Mouse (Mus musculus) C2C12 (cell line): ENCODE results near the gene Olfr32. TPM values are rescaled to one million over a fixed set of nuclear protein-coding genes. Genes with fewer than 3 reads are reported as not detected.
"Not testable (repeated sequence)": the region's sequence is repeated elsewhere in the genome, so short reads cannot be mapped to it uniquely, and the experiment has no call there.

Experiments
- H3K27me3 ChIP-seq: one replicate; pipeline ENCODE4 v1.6.1; 2011; ENCODE audit not compliant: control insufficient read depth, insufficient read depth, insufficient read length
- H3K36me3 ChIP-seq: one replicate; pipeline ENCODE4 v1.6.1; 2011; ENCODE audit not compliant: control insufficient read depth, insufficient read depth
- H3K4me3 ChIP-seq: one replicate; pipeline ENCODE4 v1.5.1; 2011; ENCODE audit warnings: mild to moderate bottlenecking, control low read depth; ENCODE audit not compliant: poor library complexity, insufficient read depth, severe bottlenecking
- H3K79me2 ChIP-seq: one replicate; pipeline ENCODE4 v1.6.1; 2011; ENCODE audit not compliant: control insufficient read depth, insufficient read depth
- H3K79me3 ChIP-seq: one replicate; pipeline ENCODE4 v1.6.1; 2011; ENCODE audit warnings: low read depth, control low read depth
- H3ac ChIP-seq: one replicate; pipeline ENCODE3; 2011; ENCODE audit warnings: low read depth; ENCODE audit not compliant: control insufficient read depth, insufficient read length
- CEBPB ChIP-seq: IDR thresholded peaks from one replicate; pipeline ENCODE4 v1.6.1; 2011; ENCODE audit warnings: low read depth, mild to moderate bottlenecking, control low read depth, moderate library complexity
- CTCF ChIP-seq: IDR thresholded peaks from one replicate; pipeline ENCODE4 v1.5.1; 2011; ENCODE audit not compliant: control insufficient read depth, insufficient read depth, insufficient read length
- FOSL1 ChIP-seq: IDR thresholded peaks from one replicate; pipeline ENCODE4 v1.8.0; 2011; ENCODE audit warnings: mild to moderate bottlenecking, low read length; ENCODE audit not compliant: poor library complexity, insufficient read depth, severe bottlenecking
- MAX ChIP-seq: IDR thresholded peaks from one replicate; pipeline ENCODE4 v1.6.1; 2011; ENCODE audit warnings: mild to moderate bottlenecking, control low read depth
- MYOD1 ChIP-seq: IDR thresholded peaks from one replicate; pipeline ENCODE4 v1.6.1; 2011; ENCODE audit warnings: low read depth; ENCODE audit not compliant: control insufficient read depth, insufficient read length
- MYOG ChIP-seq: IDR thresholded peaks from one replicate; pipeline ENCODE4 v1.6.1; 2011; ENCODE audit not compliant: control insufficient read depth, insufficient read length; ENCODE audit errors: extremely low read depth
- USF1 ChIP-seq: IDR thresholded peaks from one replicate; pipeline ENCODE4 v1.6.1; 2011; ENCODE audit warnings: low read depth, mild to moderate bottlenecking, control low read depth, moderate library complexity
- long read RNA-seq, 2 experiments: library from polyadenylated mRNA; unstranded; transcript quantifications; one replicate each; pipeline ENCODE4 v2.0.0; 2019 to 2020
- polyA plus RNA-seq: library from polyadenylated mRNA; unstranded; fragments of >200 nt; fragmentation: generic; extraction: Trizol; gene quantifications from one replicate; pipeline ENCODE4 v1.2.1, GENCODE M21; 2012; ENCODE audit warnings: missing spikeins

The Olfr32 gene
- polyA plus RNA-seq: not detected
- long read RNA-seq, experiment 1: 0 reads
- long read RNA-seq, experiment 2: 0 reads

DNA sequence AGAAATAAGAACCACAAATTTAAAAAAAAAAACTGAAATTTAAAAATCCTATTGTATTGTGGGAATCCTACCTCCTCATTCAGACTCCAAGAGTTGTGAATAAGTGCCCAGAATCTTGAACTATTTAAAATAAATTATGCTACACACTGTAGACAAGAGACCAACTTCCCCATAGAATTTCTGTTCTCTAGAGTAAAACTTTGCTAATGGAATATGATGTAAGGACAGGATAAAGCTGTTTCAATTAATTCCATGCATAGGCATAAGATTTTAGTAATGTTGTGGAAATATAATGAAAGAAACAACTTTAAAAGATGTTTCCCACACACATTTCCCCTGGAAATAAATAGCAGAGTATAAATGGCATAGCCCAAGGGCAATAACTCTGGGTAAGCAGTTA lies at the start of gene Olfr32:
Gene Olfr32 (minus strand): TSS at position 101 of the 400 bp plus-strand sequence.
- no peaks in the 10 kb centered on the region for H3K36me3 ChIP-seq
- no peak for TF ChIP-seq MYOD1
- no peak for TF ChIP-seq CEBPB
- no peak for TF ChIP-seq FOSL1
- no peak for TF ChIP-seq USF1
- no peak for TF ChIP-seq MYOG
- no peak for TF ChIP-seq CTCF
- no peak for TF ChIP-seq MAX
- H3K4me3 ChIP-seq: no peak within 1 kb of the TSS
- no peaks in the 10 kb centered on the region for H3K79me3 ChIP-seq
- H3K27me3 ChIP-seq: no peaks in the 10 kb centered on the region
- no peaks in the 10 kb centered on the region for H3K79me2 ChIP-seq
- H3ac ChIP-seq: no peak within 1 kb of the TSS

DNA sequence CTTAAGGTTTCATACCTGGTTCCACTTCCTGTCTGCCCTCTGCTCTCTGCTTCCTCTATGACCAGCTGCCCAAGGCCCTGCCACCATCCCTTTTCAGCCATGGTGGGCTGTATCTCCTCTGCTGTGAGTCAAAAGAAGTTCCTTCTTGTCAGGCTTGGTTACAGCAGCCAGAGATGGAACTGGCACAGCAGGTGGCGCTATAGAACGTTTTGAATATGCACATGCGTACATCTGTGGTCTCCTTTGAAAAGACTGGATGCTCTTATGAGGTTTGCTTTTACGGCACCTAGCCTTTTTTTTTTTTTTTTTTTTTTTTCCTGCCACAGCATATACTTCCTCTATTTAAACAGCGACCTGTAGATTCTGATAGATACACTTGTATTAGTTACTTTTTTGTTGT lies 45.0 kb upstream of the Olfr32 start:
- not testable (repeated sequence) for H3ac ChIP-seq, H3K79me2 ChIP-seq, H3K36me3 ChIP-seq, H3K4me3 ChIP-seq, H3K27me3 ChIP-seq, H3K79me3 ChIP-seq

DNA sequence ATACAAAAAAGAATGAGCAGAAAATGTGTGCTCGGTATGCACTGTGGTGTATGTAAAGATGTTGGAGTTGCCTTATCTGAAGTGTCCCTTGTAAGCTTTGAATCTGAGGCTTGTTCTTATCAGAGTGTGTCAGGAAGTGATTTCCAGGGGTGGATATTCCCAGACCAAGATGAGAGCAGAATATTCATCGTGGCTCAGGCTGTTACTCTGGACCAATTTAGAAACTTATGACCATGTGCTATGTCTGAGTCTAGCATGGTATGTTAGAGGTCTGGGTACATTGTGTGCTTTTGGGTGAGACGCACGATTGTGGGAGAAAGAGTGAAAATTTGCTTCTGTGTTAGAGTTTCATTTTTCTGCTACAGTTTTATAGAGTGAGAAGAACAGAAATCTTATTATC lies 44.0 kb upstream of the Olfr32 start:
- not testable (repeated sequence) for H3K36me3 ChIP-seq, H3ac ChIP-seq, H3K79me2 ChIP-seq, H3K4me3 ChIP-seq, H3K27me3 ChIP-seq, H3K79me3 ChIP-seq

- no peaks in the 10 kb centered on the region for H3K27me3 ChIP-seq
- no peaks in the 10 kb centered on the region for H3K79me2 ChIP-seq
- TF ChIP-seq MAX (no peak), CTCF (no peak)
Measured at GRCm38 (mm10) chr2:90153916-90154315, 11.8 kb upstream of the Olfr32 start.

GRCm38 (mm10) chr2:90152991-90153390 lies 10.9 kb upstream of the Olfr32 start, which contains the start of gene Olfr1270:
Gene Olfr1270 (minus strand): TSS chr2:90153091.
- Histone ChIP-seq H3K4me3 (no peak within 1 kb of the TSS), H3K27me3 (no peaks in the 10 kb centered on the region), H3K36me3 (no peaks in the 10 kb centered on the region), H3ac (no peak within 1 kb of the TSS), H3K79me2 (no peaks in the 10 kb centered on the region), H3K79me3 (no peaks in the 10 kb centered on the region)
- TF ChIP-seq MAX (no peak), MYOG (no peak), CTCF (no peak), FOSL1 (no peak), USF1 (no peak), MYOD1 (no peak)

More at GRCm38 (mm10) chr2:90153916-90154315, 11.8 kb upstream of the Olfr32 start:
- H3K79me3 ChIP-seq: no peaks in the 10 kb centered on the region
- no peak overlapping the region for H3ac ChIP-seq
- H3K4me3 ChIP-seq: no peak overlapping the region
- no peaks in the 10 kb centered on the region for H3K36me3 ChIP-seq

DNA sequence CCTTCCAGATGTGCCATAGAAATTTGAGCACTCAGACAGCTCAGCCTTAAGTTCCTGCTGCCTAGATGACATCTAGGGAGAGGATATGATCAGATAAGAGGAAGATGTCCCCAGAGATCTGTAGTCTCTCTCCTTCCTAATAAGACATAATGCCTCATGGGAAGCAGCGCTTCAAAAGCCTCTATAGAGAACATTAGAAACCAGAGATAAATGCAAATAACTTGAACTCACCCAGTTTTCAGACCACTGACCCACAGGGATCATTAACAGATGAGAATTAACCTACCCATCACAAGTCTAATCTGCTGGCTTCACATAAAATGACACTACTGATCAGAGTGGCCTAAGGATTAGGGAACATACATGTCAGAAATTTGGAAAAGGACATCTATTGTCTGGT lies 20.8 kb downstream of the Olfr32 start, which contains the start of gene Olfr1269:
Gene Olfr1269 (minus strand): TSS at position 101 of the 400 bp plus-strand sequence.
- no peak for TF ChIP-seq CEBPB
- no peaks in the 10 kb centered on the region for H3K36me3 ChIP-seq
- no peak within 1 kb of the TSS for H3ac ChIP-seq
- no peak within 1 kb of the TSS for H3K4me3 ChIP-seq
- H3K79me2 ChIP-seq: no peaks in the 10 kb centered on the region
- no peaks in the 10 kb centered on the region for H3K27me3 ChIP-seq
- H3K79me3 ChIP-seq: no peaks in the 10 kb centered on the region

Other genes starting within 250 kb of the Olfr32 start
- gene Olfr1258, start 215.0 kb downstream of the Olfr32 start, polyA plus RNA-seq: 0.01 TPM
- 0.12 TPM for gene Olfr1259, start 193.6 kb downstream of the Olfr32 start, polyA plus RNA-seq
- not detected for gene Olfr1260, start 168.0 kb downstream of the Olfr32 start, polyA plus RNA-seq
- not detected for gene Olfr1261, start 151.1 kb downstream of the Olfr32 start, polyA plus RNA-seq
- not detected for gene Olfr1262, start 142.2 kb downstream of the Olfr32 start, polyA plus RNA-seq
- gene Olfr1263, start 130.2 kb downstream of the Olfr32 start, polyA plus RNA-seq: not detected
- not detected for gene Olfr1264, start 116.7 kb downstream of the Olfr32 start, polyA plus RNA-seq
- not detected for gene Olfr1265, start 107.0 kb downstream of the Olfr32 start, polyA plus RNA-seq
- gene Olfr140, start 78.7 kb downstream of the Olfr32 start, polyA plus RNA-seq: not detected
- not detected for gene Olfr1269, start 20.9 kb downstream of the Olfr32 start, polyA plus RNA-seq
- not detected for gene Olfr1270, start 10.8 kb upstream of the Olfr32 start, polyA plus RNA-seq
- gene Olfr1506, start 82.2 kb upstream of the Olfr32 start, polyA plus RNA-seq: not detected
- gene Olfr142, start 115.3 kb upstream of the Olfr32 start, polyA plus RNA-seq: not detected
- not detected for gene Olfr1271, start 128.7 kb upstream of the Olfr32 start, polyA plus RNA-seq
- gene Olfr1272, start 150.5 kb upstream of the Olfr32 start, polyA plus RNA-seq: not detected
- gene Gm13769, start 179.9 kb upstream of the Olfr32 start, polyA plus RNA-seq: not detected